Mouse (Mus musculus): ENCODE data around the gene Slc30a5. TPM values are rescaled to one million over a fixed set of nuclear protein-coding genes. Genes with fewer than 3 reads are reported as not detected.

Slc30a5 gene
- total and polyA plus RNA-seq, 3 experiments: 57.4 to 58.3 TPM; not detected in 1

GRCm38 (mm10) chr13:100834777-100835176 lies 1.6 kb upstream of the Slc30a5 start:
- Histone ChIP-seq H3K79me2 (ENCODE audit: control insufficient read depth, insufficient read depth, low read length, poor library complexity) (peaks cover 29% of the 10 kb centered on the region), H3K27ac (ENCODE audit: control insufficient read depth, low read depth, low read length) (peak overlapping the region; percentile 23), H3K27me3 (ENCODE audit: control insufficient read depth in 1 of 2, insufficient read depth in 2 of 2, low read length in 2 of 2) (no peaks in the 10 kb centered on the region), H3K4me3 (ENCODE audit: control insufficient read depth in 1 of 2, insufficient read depth in 1 of 2, low read depth in 2 of 2, low read length in 2 of 2) (peak overlapping the region in 1 of 2 experiments; percentile 58; a peak in 1 of 4 replicates), H3K36me3 (ENCODE audit: control insufficient read depth in 1 of 2, insufficient read depth in 2 of 2, low read length in 2 of 2) (peaks cover 3 to 16% of the 10 kb centered on the region in 2 experiments; a peak in 2 of 4 replicates), H3K9ac (ENCODE audit: control insufficient read depth, low read depth, low read length, poor library complexity, severe bottlenecking) (no peak overlapping the region), H3K4me1 (ENCODE audit: control insufficient read depth in 1 of 2, insufficient read depth in 2 of 2, low read length in 2 of 2) (peaks cover 8 to 9% of the 10 kb centered on the region in 2 experiments; a peak in 3 of 4 replicates), H3K9me3 (replicated peaks; ENCODE audit: insufficient read depth, low read length) (no peaks in the 10 kb centered on the region)
- peak; percentile 69 for DNase-seq (ENCODE audit: low read depth, low spot score)
- TF ChIP-seq CHD1 (IDR thresholded peaks at IDR 0.05; ENCODE audit: low read depth, low read length): no peak
- no peak for TF ChIP-seq TAL1 (IDR thresholded peaks at IDR 0.05; ENCODE audit: low read length)
- no peak for TF ChIP-seq SMC3 (IDR thresholded peaks at IDR 0.05; ENCODE audit: low read depth, low read length)
- no peak; the same call in 1 of the 2 replicates for TF ChIP-seq JUND (IDR thresholded peaks at IDR 0.05; ENCODE audit: low read depth, low read length)
- 0 out of 2 replicates have a peak, but pooled peaks have one; percentile 7 for TF ChIP-seq ELF1 (IDR thresholded peaks at IDR 0.05; ENCODE audit: low read depth, low read length)
- TF ChIP-seq GABPA (IDR thresholded peaks at IDR 0.05; ENCODE audit: low read depth, low read length): no peak
- peak; percentile 89 for TF ChIP-seq ETS1 (IDR thresholded peaks at IDR 0.05; ENCODE audit: low read depth, low read length)
- TF ChIP-seq NELFE (IDR thresholded peaks at IDR 0.05; ENCODE audit: low read depth, low read length): no peak
- TF ChIP-seq USF1 (IDR thresholded peaks at IDR 0.05; ENCODE audit: low read depth, low read length): no peak
- TF ChIP-seq ZNF384 (IDR thresholded peaks at IDR 0.05; ENCODE audit: low read depth, low read length): no peak
- TF ChIP-seq SIN3A (IDR thresholded peaks at IDR 0.05; ENCODE audit: low read length): peak; percentile 63
- no peak for TF ChIP-seq MAZ (IDR thresholded peaks at IDR 0.05; ENCODE audit: low read depth, low read length)
- TF ChIP-seq POLR2AphosphoS5 (IDR thresholded peaks at IDR 0.05; ENCODE audit: borderline replicate concordance, low read depth, low read length): no peak
- TF ChIP-seq ZMIZ1 (IDR thresholded peaks at IDR 0.05; ENCODE audit: low read depth, low read length): no peak
- TF ChIP-seq USF2 (IDR thresholded peaks at IDR 0.05; ENCODE audit: borderline replicate concordance in 1 of 2, insufficient read depth in 1 of 2, low read depth in 1 of 2, low read length in 2 of 2): no peak
- TF ChIP-seq ZKSCAN1 (IDR thresholded peaks at IDR 0.05; ENCODE audit: low read depth, low read length): peak; percentile 65
- no peak for TF ChIP-seq CHD2 (IDR thresholded peaks at IDR 0.05; ENCODE audit: low read length)
- peak; percentile 52; the same call in 1 of the 2 replicates for TF ChIP-seq RCOR1 (IDR thresholded peaks at IDR 0.05; ENCODE audit: low read depth, low read length)
- TF ChIP-seq CTCF (IDR thresholded peaks at IDR 0.05 in 2 of 3, conservative IDR thresholded peaks at IDR 0.05 in 1 of 3; ENCODE audit: control insufficient read depth in 1 of 3, insufficient read depth in 1 of 3, low read depth in 2 of 3, low read length in 3 of 3, poor library complexity in 1 of 3, severe bottlenecking in 1 of 3): no peak
- no peak for TF ChIP-seq MEF2A (IDR thresholded peaks at IDR 0.05; ENCODE audit: extremely low read depth, insufficient replicate concordance, low read depth, low read length, poor library complexity, severe bottlenecking)
- no peak; the same call in 1 of the 2 replicates for TF ChIP-seq MYB (IDR thresholded peaks at IDR 0.05; ENCODE audit: low read depth, low read length)
- TF ChIP-seq HCFC1 (IDR thresholded peaks at IDR 0.05; ENCODE audit: low read depth, low read length): no peak
- TF ChIP-seq ZC3H11A (IDR thresholded peaks at IDR 0.05; ENCODE audit: low read depth, low read length): no peak
- TF ChIP-seq NRF1 (IDR thresholded peaks at IDR 0.05; ENCODE audit: insufficient read depth, low read depth, low read length, poor library complexity, severe bottlenecking): no peak
- TF ChIP-seq POLR2AphosphoS2 (IDR thresholded peaks at IDR 0.05; ENCODE audit: low read length): no peak
- TF ChIP-seq BHLHE40 (IDR thresholded peaks at IDR 0.05; ENCODE audit: borderline replicate concordance, low read depth, low read length): no peak
- TF ChIP-seq EP300 (IDR thresholded peaks at IDR 0.05; ENCODE audit: low read depth in 1 of 2, low read length in 2 of 2): peak; percentile 62 to 77
- no peak for TF ChIP-seq MYC (IDR thresholded peaks at IDR 0.05; ENCODE audit: low read depth, low read length)
- TF ChIP-seq MAFK (IDR thresholded peaks at IDR 0.05; ENCODE audit: borderline replicate concordance, low read depth, low read length): no peak
- TF ChIP-seq UBTF (IDR thresholded peaks at IDR 0.05; ENCODE audit: borderline replicate concordance, insufficient read depth, low read depth, low read length): no peak
- no peak for TF ChIP-seq E2F4 (IDR thresholded peaks at IDR 0.05; ENCODE audit: borderline replicate concordance, low read depth, low read length)
- TF ChIP-seq MAX (IDR thresholded peaks at IDR 0.05; ENCODE audit: low read length): no peak
- 0 out of 2 replicates have a peak, but pooled peaks have one; percentile 19 for TF ChIP-seq TBP (IDR thresholded peaks at IDR 0.05; ENCODE audit: low read depth, low read length)
- no peak for TF ChIP-seq POLR2A (IDR thresholded peaks at IDR 0.05; ENCODE audit: control insufficient read depth in 1 of 2, insufficient read depth in 1 of 2, low read depth in 1 of 2, low read length in 2 of 2, poor library complexity in 1 of 2)
- peak; percentile 28; the same call in 1 of the 2 replicates for TF ChIP-seq TCF12 (IDR thresholded peaks at IDR 0.05; ENCODE audit: low read depth, low read length)
- TF ChIP-seq RAD21 (IDR thresholded peaks at IDR 0.05; ENCODE audit: low read depth, low read length): no peak
- TF ChIP-seq MXI1 (IDR thresholded peaks at IDR 0.05; ENCODE audit: low read depth, low read length): 0 out of 2 replicates have a peak, but pooled peaks have one; percentile 22
